Mouse (Mus musculus) MEL-GATA-1-ER (cell line): Measurements from ENCODE around the gene Ptprn2.

Source experiments
- DNase-seq: peaks from one replicate; pipeline ENCODE4 v3.0.0-alpha.2; 2012; ENCODE audit warnings: low read depth; ENCODE audit errors: extremely low read depth

Ptprn2 gene

GRCm38 (mm10) chr12:117127078-117127477, 641.6 kb downstream of the Ptprn2 start:
- DNase-seq, result no peak

GRCm38 (mm10) chr12:117127485-117127884, 642.0 kb downstream of the Ptprn2 start:
- DNase-seq, result no peak

GRCm38 (mm10) chr12:117132095-117132494, 646.6 kb downstream of the Ptprn2 start:
- DNase-seq, result no peak

- no peak for DNase-seq
Measured at GRCm38 (mm10) chr12:117135205-117135604, 649.7 kb downstream of the Ptprn2 start.

- DNase-seq, result no peak
Measured at GRCm38 (mm10) chr12:117136472-117137010, 651.0 kb downstream of the Ptprn2 start.

- DNase-seq, result no peak
Measured at GRCm38 (mm10) chr12:117140901-117141300, 655.4 kb downstream of the Ptprn2 start.

- DNase-seq, result no peak
Measured at GRCm38 (mm10) chr12:117141394-117141793, 655.9 kb downstream of the Ptprn2 start.

- no peak for DNase-seq
Measured at GRCm38 (mm10) chr12:117149176-117149575, 663.7 kb downstream of the Ptprn2 start.

- DNase-seq, result no peak
Measured at GRCm38 (mm10) chr12:117150611-117151395, 665.3 kb downstream of the Ptprn2 start.

GRCm38 (mm10) chr12:117151611-117152010, 666.1 kb downstream of the Ptprn2 start:
- no peak for DNase-seq

- no peak for DNase-seq
Measured at GRCm38 (mm10) chr12:117152366-117153165, 667.0 kb downstream of the Ptprn2 start.

GRCm38 (mm10) chr12:117153166-117153480, 667.6 kb downstream of the Ptprn2 start:
- no peak for DNase-seq

- no peak for DNase-seq
Measured at GRCm38 (mm10) chr12:117153671-117154355, 668.3 kb downstream of the Ptprn2 start.

GRCm38 (mm10) chr12:117154356-117155243, 669.1 kb downstream of the Ptprn2 start:
- DNase-seq, result no peak

- DNase-seq, result no peak
Measured at GRCm38 (mm10) chr12:117155307-117156220, 670.0 kb downstream of the Ptprn2 start.

- no peak for DNase-seq
Measured at GRCm38 (mm10) chr12:117156256-117156655, 670.7 kb downstream of the Ptprn2 start.

GRCm38 (mm10) chr12:117156786-117157185, 671.3 kb downstream of the Ptprn2 start:
- no peak for DNase-seq

- no peak for DNase-seq
Measured at GRCm38 (mm10) chr12:117157249-117157648, 671.7 kb downstream of the Ptprn2 start.

GRCm38 (mm10) chr12:117157660-117158386, 672.3 kb downstream of the Ptprn2 start:
- DNase-seq, result no peak
